Mouse (Mus musculus): ENCODE measurements around the gene Gzmd.

Gene Gzmd

DNA sequence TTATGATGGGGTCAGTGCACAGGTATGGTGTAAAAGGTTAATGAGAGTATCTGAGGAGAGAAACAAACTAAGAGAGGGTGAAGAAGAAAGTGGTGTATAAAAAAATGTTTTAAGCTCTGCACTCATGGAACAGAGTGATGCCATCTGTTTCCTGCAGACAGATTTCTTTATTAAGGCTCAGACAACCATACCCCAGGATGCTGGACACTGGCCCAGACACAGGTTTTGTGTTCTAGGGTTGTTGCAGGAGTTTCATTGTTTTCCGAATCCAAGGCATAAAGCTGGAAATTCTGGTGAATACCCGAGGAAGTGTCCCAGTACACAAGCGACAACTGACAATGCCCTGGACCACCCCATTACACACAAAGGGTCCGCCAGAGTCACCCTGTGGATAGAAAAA is 50.4 kb downstream of the Gzmd start:
- no peak for DNase-seq (ENCODE audit: low spot score in 2 of 2)
